Mouse (Mus musculus): ENCODE data around the gene Col27a1.

Col27a1 gene

DNA sequence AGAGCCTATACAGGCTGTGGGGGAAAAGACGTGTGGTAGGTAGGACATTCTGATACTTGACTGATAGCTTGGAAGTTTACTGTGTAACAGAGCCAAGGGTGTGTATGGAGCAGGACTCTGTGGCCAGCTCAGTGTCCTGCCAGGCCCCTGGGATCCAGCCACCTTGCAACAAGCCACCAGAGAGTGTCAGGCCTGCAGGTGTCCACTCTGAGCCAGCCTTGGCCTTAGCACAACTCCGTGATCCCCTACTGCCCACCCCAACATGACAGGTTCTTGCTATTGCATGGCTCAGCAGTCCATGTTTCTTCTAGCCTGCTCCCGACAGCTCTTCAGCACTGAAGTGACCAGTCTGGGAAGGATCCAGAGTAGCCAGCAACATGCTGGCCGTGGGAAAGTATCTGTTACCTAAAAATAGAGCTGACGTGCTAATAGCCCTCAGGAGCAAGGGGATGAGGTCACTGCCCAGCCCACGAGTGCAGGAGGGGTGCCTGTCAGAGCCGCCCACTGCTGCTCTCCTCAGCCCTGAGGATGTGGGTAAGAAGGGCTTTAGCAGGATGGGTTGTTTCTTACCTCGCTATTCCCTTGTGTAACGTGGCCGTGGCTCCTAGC, 96.5 kb downstream of the Col27a1 start:
- DNase-seq (ENCODE audit: low spot score), result peak; percentile 79

- no peak for DNase-seq (ENCODE audit: low spot score)
Observed at GRCm38 (mm10) chr4:63311426-63311825, 97.6 kb downstream of the Col27a1 start.

DNA sequence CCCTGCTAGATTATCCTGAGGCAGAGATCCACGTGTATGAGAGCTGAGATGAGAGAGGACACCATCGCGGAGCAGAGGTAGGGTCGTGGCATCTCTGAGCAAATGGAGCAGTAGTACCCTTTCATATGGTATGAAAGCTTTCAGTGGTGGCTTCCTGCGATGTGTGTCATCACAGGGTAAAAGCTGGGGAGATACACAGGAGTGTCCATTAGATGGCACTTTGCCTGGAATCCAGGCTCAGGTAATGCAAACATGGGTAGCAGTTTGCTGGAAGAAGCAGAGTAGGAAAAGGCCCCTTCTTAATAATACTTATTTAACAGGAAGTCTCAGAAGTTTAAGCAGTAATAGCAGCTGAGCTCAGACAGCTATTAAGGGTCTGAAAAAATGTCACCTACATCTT, 100.3 kb downstream of the Col27a1 start:
- no peak for DNase-seq (ENCODE audit: low spot score)

DNA sequence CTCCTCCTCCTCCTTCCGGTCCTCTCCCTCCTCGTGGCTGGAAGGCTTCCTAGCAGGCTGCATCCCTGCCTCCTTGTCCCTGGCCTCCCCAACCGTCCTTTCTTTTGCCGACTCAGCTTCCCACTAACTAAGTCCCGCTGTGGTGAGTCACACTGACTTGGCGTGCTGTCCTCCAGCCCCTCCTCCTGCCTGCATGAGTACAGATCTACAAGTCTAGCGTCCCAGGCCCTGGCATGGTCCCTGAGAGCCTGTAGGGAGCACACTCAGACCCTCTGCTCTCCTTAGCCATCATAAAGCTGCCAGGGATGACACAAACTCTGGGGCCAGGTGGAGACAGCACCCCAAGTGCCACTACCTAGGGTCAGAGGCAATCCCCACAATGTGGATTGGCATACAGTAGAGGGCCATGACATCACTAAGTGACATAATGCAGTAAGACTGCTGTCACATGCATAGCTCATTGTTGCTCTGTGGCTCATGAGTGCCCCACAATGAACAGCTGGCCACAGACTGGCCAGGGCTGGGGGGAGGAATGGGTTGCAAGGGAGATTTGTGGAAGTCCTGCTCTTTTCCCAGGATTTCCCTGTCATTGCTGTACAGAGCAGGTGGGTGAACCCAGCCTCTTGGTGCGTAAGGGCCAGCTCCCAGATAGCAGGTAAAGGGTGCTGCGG, 102.4 kb downstream of the Col27a1 start:
- peak; percentile 72 for DNase-seq (ENCODE audit: low spot score)

DNA sequence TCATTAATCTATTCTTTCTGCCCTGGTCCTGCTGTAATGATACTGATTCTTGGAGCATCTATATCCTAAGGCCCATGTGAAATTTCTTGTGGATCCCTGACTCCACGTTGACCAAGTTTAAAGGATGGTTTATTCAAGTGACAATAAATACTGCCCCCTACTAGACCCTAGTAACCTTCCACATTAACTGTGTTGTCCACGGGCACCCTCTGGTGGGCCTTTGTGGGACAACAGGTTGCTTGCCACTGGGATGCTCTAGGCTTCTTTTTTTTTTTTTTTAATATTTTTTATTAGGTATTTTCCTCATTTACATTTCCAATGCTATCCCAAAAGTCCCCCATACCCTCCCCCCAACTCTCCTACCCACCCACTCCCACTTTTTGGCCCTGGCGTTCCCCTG, 105.8 kb downstream of the Col27a1 start:
- DNase-seq (ENCODE audit: low spot score), result peak; percentile 70

DNA sequence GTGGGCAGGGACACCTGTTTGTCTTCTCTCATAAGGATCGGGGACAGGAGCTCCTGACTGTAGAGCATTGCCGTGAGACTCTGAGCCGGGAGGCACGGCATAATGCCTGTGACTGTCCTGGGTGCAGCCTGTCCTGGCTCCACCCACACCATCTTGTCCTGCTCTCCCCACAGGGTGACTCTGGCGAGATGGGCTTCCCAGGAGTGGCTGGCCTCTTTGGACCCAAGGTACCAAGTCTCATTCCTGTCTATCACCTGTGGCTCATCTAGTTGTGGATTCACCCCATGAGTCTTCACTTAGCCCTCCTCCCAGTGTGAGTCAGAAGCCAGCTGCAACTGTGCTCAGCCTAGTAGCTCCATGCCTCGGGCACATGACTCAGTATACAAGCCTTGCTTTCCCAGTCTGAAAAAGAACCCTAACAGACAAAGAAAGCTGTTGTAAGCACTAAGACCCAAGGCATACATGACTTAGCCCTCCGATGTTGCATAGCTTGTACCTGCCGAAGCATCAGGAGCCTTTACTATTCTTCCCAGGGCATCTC, 109.5 kb downstream of the Col27a1 start:
- DNase-seq (ENCODE audit: low spot score), result no peak

- no peak for DNase-seq (ENCODE audit: low spot score)
Observed at GRCm38 (mm10) chr4:63333403-63333802, 119.6 kb downstream of the Col27a1 start.

- no peak for DNase-seq (ENCODE audit: low spot score)
Observed at GRCm38 (mm10) chr4:63338414-63339076, 124.7 kb downstream of the Col27a1 start.

GRCm38 (mm10) chr4:63342491-63342890, 128.7 kb downstream of the Col27a1 start:
- DNase-seq (ENCODE audit: low spot score), result no peak

GRCm38 (mm10) chr4:63343608-63344007, 129.8 kb downstream of the Col27a1 start:
- DNase-seq (ENCODE audit: low spot score), result peak; percentile 12

GRCm38 (mm10) chr4:63344295-63344694, 130.5 kb downstream of the Col27a1 start, which contains the start of gene Orm1:
Orm1 (plus strand) TSS chr4:63344560.
- peak; percentile 96 for DNase-seq (ENCODE audit: low spot score)

DNA sequence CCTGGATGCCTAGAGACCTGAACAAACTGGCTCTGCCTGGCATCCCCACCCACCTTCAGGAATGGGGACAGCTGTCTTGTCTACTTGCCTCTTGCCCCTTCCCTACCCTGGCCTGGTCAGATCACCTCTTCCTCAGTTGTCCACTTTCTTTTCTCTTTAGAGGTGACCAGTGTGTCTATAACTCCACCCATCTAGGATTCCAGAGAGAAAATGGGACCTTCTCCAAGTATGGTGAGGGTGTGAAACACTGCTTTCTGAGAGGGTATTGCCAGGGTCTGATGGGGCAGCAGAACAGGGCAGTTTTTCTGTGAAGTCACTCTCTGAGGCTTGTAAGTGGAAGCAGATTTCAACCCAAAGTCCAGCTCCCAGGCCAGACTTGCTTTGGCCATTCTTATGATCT, 131.5 kb downstream of the Col27a1 start:
- peak; percentile 67 for DNase-seq (ENCODE audit: low spot score)

GRCm38 (mm10) chr4:63346659-63347058, 132.9 kb downstream of the Col27a1 start:
- no peak for DNase-seq (ENCODE audit: low spot score)

GRCm38 (mm10) chr4:63348524-63348923, 134.7 kb downstream of the Col27a1 start:
- peak; percentile 46 for DNase-seq (ENCODE audit: low spot score)

DNA sequence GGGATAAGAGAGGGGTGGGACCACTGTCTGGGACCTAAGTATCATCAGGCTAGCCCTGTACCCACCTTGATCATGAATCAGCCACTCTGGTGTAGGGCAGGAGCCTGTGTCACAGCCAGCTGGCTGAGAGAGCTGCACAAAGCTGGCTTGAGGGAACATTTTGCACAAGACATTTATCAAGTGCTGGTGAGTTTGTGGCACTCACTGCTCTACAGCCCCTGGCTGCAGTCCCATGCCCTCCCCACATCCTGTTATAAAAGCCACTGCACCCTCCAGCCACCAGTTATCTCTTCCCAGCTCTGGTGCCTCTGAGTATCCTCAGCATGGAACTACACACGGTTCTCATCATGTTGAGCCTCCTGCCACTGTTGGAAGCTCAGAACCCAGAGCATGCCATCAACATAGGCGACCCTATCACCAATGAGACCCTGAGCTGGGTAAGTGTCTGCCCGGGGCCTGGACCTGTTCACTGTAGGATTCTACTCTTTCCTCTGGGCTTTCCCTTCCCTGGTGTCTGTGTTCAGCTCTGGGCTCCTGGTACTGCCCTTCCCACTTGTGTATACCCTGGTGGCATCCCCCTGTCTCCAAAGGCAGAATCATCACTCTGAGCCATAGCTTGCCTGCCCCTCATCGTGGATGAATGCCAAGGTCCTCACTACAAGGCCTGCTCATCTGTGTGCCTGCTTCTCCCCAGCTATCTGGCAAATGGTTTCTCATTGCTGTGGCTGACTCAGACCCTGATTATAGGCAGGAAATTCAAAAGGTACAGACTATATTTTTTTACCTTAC, 142.3 kb downstream of the Col27a1 start, which contains the start of gene Orm3:
TSS of gene Orm3 (plus strand) at position 286 of the 789 bp plus-strand sequence.
- DNase-seq (ENCODE audit: low spot score), result peak; percentile 75

DNA sequence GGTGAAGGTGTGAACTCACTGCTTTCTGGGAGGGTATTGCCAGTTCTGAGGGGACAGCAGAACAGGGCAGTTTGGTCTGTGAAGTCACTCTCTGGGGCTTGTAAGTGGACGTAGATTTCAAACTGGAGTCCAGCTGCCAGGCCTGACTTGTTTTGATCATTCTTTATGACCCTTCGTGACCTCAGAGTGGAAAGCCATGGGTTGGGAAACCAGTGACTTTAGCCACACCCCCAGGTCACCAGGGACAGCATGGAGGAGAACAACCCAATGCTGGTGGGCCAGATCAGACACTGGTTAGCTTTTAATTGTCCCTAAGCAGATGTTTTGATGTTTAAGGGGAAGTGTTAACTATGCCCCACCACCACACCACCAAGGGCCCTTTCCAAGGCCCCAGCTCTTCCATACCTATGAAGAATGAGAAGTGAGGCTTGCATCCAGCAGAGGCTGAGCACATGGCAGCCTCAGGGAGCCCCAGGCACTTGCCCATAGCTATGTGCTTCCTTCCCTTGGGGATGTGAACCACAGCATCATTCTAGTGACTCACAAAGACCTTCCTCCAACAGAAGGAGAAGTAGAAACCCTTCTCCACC, 143.3 kb downstream of the Col27a1 start:
- DNase-seq (ENCODE audit: low spot score), result peak; percentile 79

DNA sequence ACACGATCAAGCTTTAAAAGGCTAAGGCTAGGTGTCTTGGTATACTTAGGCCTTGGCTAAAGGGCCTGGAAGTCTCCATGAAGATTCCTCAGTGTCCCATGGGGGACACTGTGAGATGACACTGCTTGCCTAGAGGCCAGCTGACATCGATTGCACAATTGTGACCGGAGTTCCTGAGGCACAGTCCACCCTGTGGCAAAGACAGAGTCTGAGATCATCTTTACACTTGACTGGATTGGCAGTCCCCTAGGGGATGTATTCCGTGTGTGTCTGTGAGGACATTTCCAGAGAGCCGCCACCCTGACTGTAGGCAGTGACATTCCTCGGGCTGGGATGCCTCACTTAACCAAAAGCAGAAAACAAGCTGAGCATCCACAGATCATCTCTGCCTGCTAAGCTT, 146.1 kb downstream of the Col27a1 start:
- peak; percentile 46 for DNase-seq (ENCODE audit: low spot score)

GRCm38 (mm10) chr4:63362150-63362549, 148.3 kb downstream of the Col27a1 start, which contains the start of gene Orm2:
Orm2 (plus strand) TSS chr4:63362449.
- peak; percentile 94 for DNase-seq (ENCODE audit: low spot score)

DNA sequence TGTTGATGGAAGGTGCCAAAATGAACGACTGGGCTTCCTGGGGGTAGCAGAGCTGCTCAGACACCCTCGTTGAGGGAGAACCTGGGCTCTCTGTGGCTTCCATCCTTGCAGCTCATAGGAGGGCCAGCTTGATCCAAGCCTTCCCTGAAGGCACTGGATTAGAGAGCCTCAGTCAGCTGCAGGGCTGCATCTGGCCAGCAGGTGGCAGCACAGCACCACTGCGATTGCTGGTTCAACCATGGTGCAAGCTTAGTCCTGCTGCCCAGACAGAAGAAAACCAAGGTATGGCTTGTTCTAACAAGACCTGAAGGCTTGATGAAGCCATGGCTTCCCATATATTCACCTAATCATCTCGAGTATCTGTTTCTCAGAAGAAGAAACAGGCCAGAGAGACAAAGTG, 154.8 kb downstream of the Col27a1 start:
- DNase-seq (ENCODE audit: low spot score), result peak; percentile 78

DNA sequence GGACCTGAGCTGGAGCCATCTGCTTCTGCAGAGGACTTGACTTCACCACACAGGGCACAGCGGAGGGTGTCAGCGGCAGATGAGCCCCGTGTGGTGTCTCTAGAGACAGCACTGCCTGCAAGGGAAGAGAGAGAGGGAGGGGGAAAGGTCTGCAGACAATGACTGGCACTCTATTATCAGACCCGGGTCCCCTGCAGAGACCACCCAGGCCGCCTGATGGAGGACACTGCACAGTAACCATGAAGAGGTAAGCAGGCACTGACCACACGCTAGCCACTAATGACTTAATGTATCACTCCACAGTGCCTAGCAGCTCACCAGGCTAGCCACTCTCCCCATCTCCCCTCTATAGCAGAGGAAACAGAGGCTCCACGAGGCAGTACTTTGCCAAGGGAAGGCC, 157.1 kb downstream of the Col27a1 start:
- no peak for DNase-seq (ENCODE audit: low spot score)

DNA sequence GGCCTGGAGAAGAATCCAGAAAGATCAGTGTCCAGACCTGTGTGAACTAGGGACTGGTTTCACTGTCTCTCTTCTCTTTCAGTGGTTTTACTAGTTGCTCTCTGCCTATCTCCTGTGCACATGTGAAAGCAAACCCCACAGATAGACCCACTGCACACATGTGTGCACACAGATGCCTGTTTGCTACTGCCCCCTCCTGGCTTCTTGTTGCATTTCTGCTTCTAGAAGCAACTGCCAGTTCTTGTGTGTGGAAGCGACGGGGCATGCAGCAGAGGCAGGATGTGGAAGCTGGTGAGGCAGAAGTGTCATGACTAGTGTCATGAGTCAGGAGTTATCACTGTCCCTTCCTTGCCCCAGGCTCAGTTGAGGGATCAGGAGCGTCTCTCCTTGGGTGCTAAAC, 158.1 kb downstream of the Col27a1 start:
- DNase-seq (ENCODE audit: low spot score), result peak; percentile 49

DNA sequence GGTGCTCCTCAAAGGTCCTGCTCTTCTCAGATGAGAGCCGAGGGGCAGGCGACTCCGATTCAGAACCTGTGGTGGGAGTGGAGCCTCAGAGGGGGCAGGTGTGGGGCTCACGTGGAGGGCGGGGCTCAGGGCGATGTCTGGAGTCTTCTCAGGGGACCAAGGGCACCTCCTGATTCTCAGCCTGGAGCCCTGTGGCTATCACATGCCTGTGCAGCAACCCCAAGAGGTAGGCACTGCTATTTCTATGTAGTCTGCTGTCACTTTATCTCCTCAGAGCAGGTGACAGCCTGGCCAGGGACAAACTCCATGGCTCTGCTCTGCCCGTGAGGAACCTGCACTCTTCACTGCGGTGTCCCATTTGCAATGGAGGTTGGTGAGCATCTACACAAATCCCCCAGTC, 159.6 kb downstream of the Col27a1 start:
- DNase-seq (ENCODE audit: low spot score), result no peak

Data from adipocyte (in vitro differentiated cells).